Mouse (Mus musculus) liver, embryonic 11.5 days (tissue): ENCODE results near the gene Msi2. TPM values are rescaled to one million over a fixed set of nuclear protein-coding genes. Genes with fewer than 3 reads are reported as not detected.

Experiments
- ATAC-seq: fragments of 200-750 bp; cut with Nextera tagmentation; replicated peaks from 2 replicates; pipeline ENCODE4 v1.8.0; 2017; ENCODE audit warnings: moderate number of reproducible peaks, mild to moderate bottlenecking, moderate TSS enrichment, moderate library complexity; ENCODE audit not compliant: low FRiP score
- DNase-seq: peaks from one replicate; pipeline ENCODE4 v3.0.0-alpha.2; 2017; ENCODE audit warnings: low spot score
- H3K27ac ChIP-seq: fragments of 300-500 bp; sonication (generic); 2 replicates; pipeline ENCODE4 v1.5.1; 2014; ENCODE audit warnings: mild to moderate bottlenecking, low read depth, low read length, control low read depth
- H3K27me3 ChIP-seq: fragments of 300-500 bp; sonication (generic); replicated peaks from 2 replicates; pipeline ENCODE4 v1.6.1; 2014; ENCODE audit warnings: low read length, mixed read lengths; ENCODE audit not compliant: control insufficient read depth, insufficient read depth
- H3K36me3 ChIP-seq: fragments of 300-500 bp; sonication (generic); 2 replicates; pipeline ENCODE4 v1.6.1; 2014; ENCODE audit warnings: mild to moderate bottlenecking, low read length, moderate library complexity, mixed read lengths; ENCODE audit not compliant: control insufficient read depth, insufficient read depth
- H3K4me1 ChIP-seq: fragments of 300-500 bp; sonication (generic); replicated peaks from 2 replicates; pipeline ENCODE4 v1.6.1; 2014; ENCODE audit warnings: low read length, mixed read lengths; ENCODE audit not compliant: control insufficient read depth, insufficient read depth
- H3K4me2 ChIP-seq: fragments of 300-500 bp; sonication (generic); 2 replicates; pipeline ENCODE4 v1.6.1; 2014; ENCODE audit warnings: mild to moderate bottlenecking, control low read depth, moderate library complexity
- H3K4me3 ChIP-seq: fragments of 300-500 bp; sonication (generic); 2 replicates; pipeline ENCODE4 v1.5.1; 2014; ENCODE audit warnings: low read depth, low read length, control low read depth
- H3K9ac ChIP-seq: fragments of 300-500 bp; sonication (generic); 2 replicates; pipeline ENCODE4 v1.6.1; 2014; ENCODE audit warnings: low read depth, low read length, control low read depth
- H3K9me3 ChIP-seq: fragments of 300-500 bp; sonication (generic); 2 replicates; pipeline ENCODE4 v1.6.1; 2016; ENCODE audit warnings: low read length, inconsistent platforms, mixed read lengths; ENCODE audit not compliant: control insufficient read depth
- WGBS: fragments of 180-500 bp; shearing (Covaris S2); extraction: QIAGEN DNeasy Blood & Tissue Kit; methylation state at CpG from one replicate; pipeline ENCODE4 v1.1.7; 2014; 5-methylcytosine and 5-hydroxymethylcytosine counted together
- polyA plus RNA-seq: library from polyadenylated mRNA; unstranded; fragments of >200 nt; fragmentation: Nextera tagmentation; extraction: Ambion mirVana; gene quantifications from 2 replicates; pipeline ENCODE4 v1.2.1, GENCODE M21; 2014

The Msi2 gene
- polyA plus RNA-seq, 1 experiment from 2014 or later = 8.2 TPM

GRCm38 (mm10) chr11:88585171-88585632, 133.1 kb downstream of the Msi2 start:
- WGBS = 51% methylated on average over 10 of the region's 10 CpGs
- no peak for DNase-seq
- H3K4me1 ChIP-seq = peaks cover 35% of the 10 kb centered on the region
- H3K27me3 ChIP-seq = no peaks in the 10 kb centered on the region
- peaks cover 6% of the 10 kb centered on the region; the same call in 1 of the 2 replicates for H3K36me3 ChIP-seq
- no peak for ATAC-seq
- no peak overlapping the region for H3K4me2 ChIP-seq
- H3K27ac ChIP-seq = no peak overlapping the region; the same call in 1 of the 2 replicates
- no peaks in the 10 kb centered on the region for H3K9me3 ChIP-seq
- H3K4me3 ChIP-seq = no peak overlapping the region
- H3K9ac ChIP-seq = no peak overlapping the region

GRCm38 (mm10) chr11:88583866-88584265, 134.4 kb downstream of the Msi2 start:
- Histone ChIP-seq H3K4me3 (no peak overlapping the region), H3K27me3 (no peaks in the 10 kb centered on the region), H3K4me1 (peaks cover 35% of the 10 kb centered on the region), H3K9me3 (no peaks in the 10 kb centered on the region), H3K9ac (no peak overlapping the region), H3K4me2 (no peak overlapping the region), H3K36me3 (no peaks in the 10 kb centered on the region), H3K27ac (0 out of 2 replicates have a peak overlapping the region, but pooled peaks have one; percentile 13)
- no peak for ATAC-seq
- DNase-seq = no peak
- 51% methylated on average over 6 of the region's 6 CpGs for WGBS

- H3K4me2 ChIP-seq = no peak overlapping the region
- H3K27me3 ChIP-seq = no peaks in the 10 kb centered on the region
- WGBS = 36% methylated on average over 8 of the region's 8 CpGs
- H3K9ac ChIP-seq = no peak overlapping the region
- H3K4me1 ChIP-seq = peaks cover 35% of the 10 kb centered on the region
- no peak overlapping the region for H3K4me3 ChIP-seq
- DNase-seq = no peak
- H3K9me3 ChIP-seq = no peaks in the 10 kb centered on the region
- no peak for ATAC-seq
- peak overlapping the region; percentile 1; the same call in 1 of the 2 replicates for H3K27ac ChIP-seq
- H3K36me3 ChIP-seq = no peaks in the 10 kb centered on the region
Observed at GRCm38 (mm10) chr11:88583259-88583833, 135.0 kb downstream of the Msi2 start.

GRCm38 (mm10) chr11:88582781-88583180, 135.5 kb downstream of the Msi2 start:
- Histone ChIP-seq H3K4me3 (no peak overlapping the region), H3K4me2 (no peak overlapping the region; the same call in 1 of the 2 replicates), H3K27ac (peak overlapping the region; percentile 1; the same call in 1 of the 2 replicates), H3K9me3 (no peaks in the 10 kb centered on the region), H3K36me3 (0 out of 2 replicates have a peak, but pooled peaks cover 2% of the 10 kb centered on the region), H3K9ac (no peak overlapping the region), H3K27me3 (no peaks in the 10 kb centered on the region), H3K4me1 (peaks cover 35% of the 10 kb centered on the region)
- DNase-seq (no peak), ATAC-seq (no peak)
- WGBS = 34% methylated on average over 7 of the region's 7 CpGs

- 48% methylated on average over 13 of the region's 13 CpGs for WGBS
- Histone ChIP-seq H3K27ac (peak overlapping the region; percentile 1; the same call in 1 of the 2 replicates), H3K36me3 (0 out of 2 replicates have a peak, but pooled peaks cover 3% of the 10 kb centered on the region), H3K27me3 (no peaks in the 10 kb centered on the region), H3K9me3 (no peaks in the 10 kb centered on the region), H3K4me1 (peaks cover 35% of the 10 kb centered on the region), H3K9ac (no peak overlapping the region), H3K4me2 (peak overlapping the region; percentile 18), H3K4me3 (no peak overlapping the region)
- ATAC-seq (no peak), DNase-seq (no peak)
Observed at GRCm38 (mm10) chr11:88582021-88582707, 136.1 kb downstream of the Msi2 start.

GRCm38 (mm10) chr11:88581375-88581774, 136.9 kb downstream of the Msi2 start:
- Histone ChIP-seq H3K9me3 (no peaks in the 10 kb centered on the region), H3K9ac (no peak overlapping the region), H3K4me1 (peaks cover 35% of the 10 kb centered on the region), H3K27ac (no peak overlapping the region), H3K4me3 (no peak overlapping the region), H3K4me2 (no peak overlapping the region), H3K27me3 (no peaks in the 10 kb centered on the region), H3K36me3 (0 out of 2 replicates have a peak, but pooled peaks cover 3% of the 10 kb centered on the region)
- DNase-seq (no peak), ATAC-seq (no peak)
- WGBS = 83% methylated on average over 7 of the region's 7 CpGs

GRCm38 (mm10) chr11:88578700-88579099, 139.6 kb downstream of the Msi2 start:
- H3K27me3 ChIP-seq = no peaks in the 10 kb centered on the region
- no peak overlapping the region for H3K27ac ChIP-seq
- DNase-seq (no peak), ATAC-seq (no peak)
- H3K9me3 ChIP-seq = no peaks in the 10 kb centered on the region
- H3K36me3 ChIP-seq = 0 out of 2 replicates have a peak, but pooled peaks cover 3% of the 10 kb centered on the region
- 81% methylated on average over 2 of the region's 2 CpGs for WGBS
- no peak overlapping the region for H3K4me2 ChIP-seq
- H3K4me1 ChIP-seq = peaks cover 24% of the 10 kb centered on the region
- no peak overlapping the region for H3K4me3 ChIP-seq
- no peak overlapping the region for H3K9ac ChIP-seq

GRCm38 (mm10) chr11:88577076-88577475, 141.2 kb downstream of the Msi2 start:
- H3K9me3 ChIP-seq = no peaks in the 10 kb centered on the region
- no peak overlapping the region for H3K4me3 ChIP-seq
- H3K4me2 ChIP-seq = no peak overlapping the region
- peaks cover 9% of the 10 kb centered on the region; the same call in 1 of the 2 replicates for H3K4me1 ChIP-seq
- H3K27me3 ChIP-seq = no peaks in the 10 kb centered on the region
- H3K36me3 ChIP-seq = 0 out of 2 replicates have a peak, but pooled peaks cover 3% of the 10 kb centered on the region
- no peak for ATAC-seq
- no peak overlapping the region for H3K9ac ChIP-seq
- WGBS = 64% methylated on average over 7 of the region's 7 CpGs
- H3K27ac ChIP-seq = no peak overlapping the region
- no peak for DNase-seq
